Mouse (Mus musculus): Measurements from ENCODE around the gene Hsd17b13. TPM values are rescaled to one million over a fixed set of nuclear protein-coding genes. Genes with fewer than 3 reads are reported as not detected.

The Hsd17b13 gene
- polyA plus RNA-seq, 1 experiment from 2014 or later: 110 TPM

GRCm38 (mm10) chr5:103910748-103911409, 66.3 kb downstream of the Hsd17b13 start, which contains the start of gene Klhl8:
Gene Klhl8, minus strand, starts transcription at chr5:103911259.
- Histone ChIP-seq H3K27me3 (ENCODE audit: control insufficient read depth, insufficient read depth, low read depth, low read length) (peaks cover 4% of the 10 kb centered on the region), H3K36me3 (ENCODE audit: control insufficient read depth, insufficient read depth) (no peaks in the 10 kb centered on the region), H3K9me3 (replicated peaks; ENCODE audit: control insufficient read depth, low read length) (no peaks in the 10 kb centered on the region), H3K4me1 (ENCODE audit: control insufficient read depth, low read depth, low read length) (peaks cover 6% of the 10 kb centered on the region), H3K4me2 (ENCODE audit: low read depth, low read length) (peak within 1 kb of the TSS; percentile 93), H3K27ac (ENCODE audit: low read length) (no peak within 1 kb of the TSS), H3K9ac (ENCODE audit: low read depth, low read length) (peak within 1 kb of the TSS; percentile 72), H3K4me3 (ENCODE audit: low read depth, low read length) (peak within 1 kb of the TSS; percentile 74)
- ATAC-seq (ENCODE audit: low read depth): peak; percentile 99
- under 1% methylated on average over 52 of the region's 86 CpGs for WGBS (ENCODE audit: insufficient replicate concordance)

DNA sequence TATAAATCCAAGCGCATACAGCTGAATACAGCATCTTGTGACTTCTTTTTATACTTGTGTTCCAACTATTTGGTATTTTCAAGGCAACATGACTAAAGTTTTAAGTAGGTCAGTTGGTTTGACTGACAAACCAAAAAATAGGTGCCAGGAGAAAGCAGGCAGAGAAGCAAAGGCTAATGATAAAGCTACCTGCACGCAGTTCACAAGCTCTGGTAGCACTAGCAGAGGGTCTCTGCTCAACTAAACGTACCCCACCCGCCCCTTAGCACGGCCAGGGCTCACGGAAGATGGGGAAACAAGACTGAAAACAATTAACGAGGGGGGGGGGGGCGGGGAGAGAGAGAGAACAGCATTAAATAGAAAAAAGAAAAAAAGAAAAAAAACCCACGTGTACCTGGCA, 67.1 kb downstream of the Hsd17b13 start:
- peaks cover 6% of the 10 kb centered on the region for H3K4me1 ChIP-seq (ENCODE audit: control insufficient read depth, low read depth, low read length)
- no peak overlapping the region for H3K9ac ChIP-seq (ENCODE audit: low read depth, low read length)
- no peaks in the 10 kb centered on the region for H3K36me3 ChIP-seq (ENCODE audit: control insufficient read depth, insufficient read depth)
- no peak overlapping the region for H3K27ac ChIP-seq (ENCODE audit: low read length)
- ATAC-seq (ENCODE audit: low read depth): no peak
- H3K9me3 ChIP-seq (replicated peaks; ENCODE audit: control insufficient read depth, low read length): no peaks in the 10 kb centered on the region
- H3K4me2 ChIP-seq (ENCODE audit: low read depth, low read length): peak overlapping the region; percentile 93
- H3K27me3 ChIP-seq (ENCODE audit: control insufficient read depth, insufficient read depth, low read depth, low read length): peaks cover 4% of the 10 kb centered on the region
- 16% methylated on average over 8 of the region's 9 CpGs for WGBS (ENCODE audit: insufficient replicate concordance)
- peak overlapping the region; percentile 74 for H3K4me3 ChIP-seq (ENCODE audit: low read depth, low read length)

- Histone ChIP-seq H3K4me1 (ENCODE audit: control insufficient read depth, low read depth, low read length) (peaks cover 6% of the 10 kb centered on the region), H3K4me2 (ENCODE audit: low read depth, low read length) (no peak overlapping the region), H3K27ac (ENCODE audit: low read length) (no peak overlapping the region), H3K4me3 (ENCODE audit: low read depth, low read length) (no peak overlapping the region), H3K9ac (ENCODE audit: low read depth, low read length) (no peak overlapping the region), H3K36me3 (ENCODE audit: control insufficient read depth, insufficient read depth) (no peaks in the 10 kb centered on the region), H3K27me3 (ENCODE audit: control insufficient read depth, insufficient read depth, low read depth, low read length) (peaks cover 4% of the 10 kb centered on the region), H3K9me3 (replicated peaks; ENCODE audit: control insufficient read depth, low read length) (no peaks in the 10 kb centered on the region)
- ATAC-seq (ENCODE audit: low read depth): no peak
- 51% methylated on average over 3 of the region's 3 CpGs for WGBS (ENCODE audit: insufficient replicate concordance)
These were observed 67.7 kb downstream of the Hsd17b13 start for GRCm38 (mm10) chr5:103909466-103909865.

DNA sequence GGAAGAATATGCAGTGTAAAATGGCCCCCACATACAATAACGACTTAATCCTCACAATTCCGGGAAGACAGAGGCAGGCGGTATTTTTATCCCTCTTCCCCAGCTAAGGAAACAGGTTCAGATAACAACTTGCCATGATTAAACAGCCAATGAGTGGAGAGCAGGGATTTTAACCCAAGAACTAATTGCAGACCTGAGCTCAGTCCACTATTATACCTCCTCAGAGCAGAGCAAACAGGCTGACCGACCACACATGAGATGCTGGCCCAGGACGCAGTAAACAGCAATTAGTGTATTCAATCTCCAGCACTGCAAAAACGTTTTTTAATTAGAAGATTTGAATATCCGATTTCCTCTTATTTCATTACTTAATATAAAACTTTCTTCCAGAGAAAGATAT, 68.4 kb downstream of the Hsd17b13 start:
- Histone ChIP-seq H3K4me3 (ENCODE audit: low read depth, low read length) (no peak overlapping the region), H3K27ac (ENCODE audit: low read length) (no peak overlapping the region), H3K9ac (ENCODE audit: low read depth, low read length) (no peak overlapping the region), H3K27me3 (ENCODE audit: control insufficient read depth, insufficient read depth, low read depth, low read length) (peaks cover 4% of the 10 kb centered on the region), H3K4me1 (ENCODE audit: control insufficient read depth, low read depth, low read length) (peaks cover 6% of the 10 kb centered on the region), H3K9me3 (replicated peaks; ENCODE audit: control insufficient read depth, low read length) (no peaks in the 10 kb centered on the region), H3K36me3 (ENCODE audit: control insufficient read depth, insufficient read depth) (no peaks in the 10 kb centered on the region), H3K4me2 (ENCODE audit: low read depth, low read length) (no peak overlapping the region)
- WGBS (ENCODE audit: insufficient replicate concordance): 45% methylated on average over 7 of the region's 7 CpGs
- ATAC-seq (ENCODE audit: low read depth): no peak

- Histone ChIP-seq H3K27me3 (ENCODE audit: control insufficient read depth, insufficient read depth, low read depth, low read length) (peaks cover 4% of the 10 kb centered on the region), H3K36me3 (ENCODE audit: control insufficient read depth, insufficient read depth) (no peaks in the 10 kb centered on the region), H3K4me3 (ENCODE audit: low read depth, low read length) (no peak overlapping the region), H3K9ac (ENCODE audit: low read depth, low read length) (no peak overlapping the region), H3K4me2 (ENCODE audit: low read depth, low read length) (no peak overlapping the region), H3K4me1 (ENCODE audit: control insufficient read depth, low read depth, low read length) (peaks cover 6% of the 10 kb centered on the region), H3K27ac (ENCODE audit: low read length) (no peak overlapping the region), H3K9me3 (replicated peaks; ENCODE audit: control insufficient read depth, low read length) (no peaks in the 10 kb centered on the region)
- ATAC-seq (ENCODE audit: low read depth): no peak
- 73% methylated on average over 4 of the region's 4 CpGs for WGBS (ENCODE audit: insufficient replicate concordance)
These were observed 69.4 kb downstream of the Hsd17b13 start for GRCm38 (mm10) chr5:103907844-103908243.

DNA sequence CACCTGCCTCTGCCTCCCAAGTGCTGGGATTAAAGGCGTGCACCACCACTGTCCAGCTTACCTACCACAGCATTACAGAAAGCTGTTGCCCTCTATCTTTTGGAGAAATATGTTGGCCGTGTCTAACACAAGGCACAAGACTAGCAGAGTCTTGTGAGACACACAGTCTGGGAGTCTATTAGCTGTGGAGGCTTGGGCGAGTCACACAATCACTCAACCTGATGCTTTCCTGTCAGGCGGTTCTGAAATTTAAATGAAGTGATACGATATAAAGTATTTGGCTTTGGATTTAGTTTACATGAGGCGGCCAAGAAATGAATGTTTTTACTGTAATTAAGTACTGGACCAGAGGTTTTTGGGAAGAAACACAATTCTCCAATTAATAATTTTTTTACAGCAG, 71.0 kb downstream of the Hsd17b13 start:
- Histone ChIP-seq H3K4me1 (ENCODE audit: control insufficient read depth, low read depth, low read length) (peaks cover 6% of the 10 kb centered on the region), H3K36me3 (ENCODE audit: control insufficient read depth, insufficient read depth) (no peaks in the 10 kb centered on the region), H3K27me3 (ENCODE audit: control insufficient read depth, insufficient read depth, low read depth, low read length) (peaks cover 4% of the 10 kb centered on the region), H3K4me2 (ENCODE audit: low read depth, low read length) (no peak overlapping the region), H3K27ac (ENCODE audit: low read length) (no peak overlapping the region), H3K9me3 (replicated peaks; ENCODE audit: control insufficient read depth, low read length) (no peaks in the 10 kb centered on the region), H3K4me3 (ENCODE audit: low read depth, low read length) (no peak overlapping the region), H3K9ac (ENCODE audit: low read depth, low read length) (no peak overlapping the region)
- WGBS (ENCODE audit: insufficient replicate concordance): 56% methylated on average over 6 of the region's 6 CpGs
- no peak for ATAC-seq (ENCODE audit: low read depth)

Other genes starting within 250 kb of the Hsd17b13 start
- gene Klhl8, start 66.2 kb downstream of the Hsd17b13 start, polyA plus RNA-seq (2015; fragmentation: Nextera tagmentation; extraction: Ambion mirVana): 1.5 and 1.8 TPM in 2 replicates
- 3.2 and 3.6 TPM in 2 replicates for gene Hsd17b11, start 44.5 kb upstream of the Hsd17b13 start, polyA plus RNA-seq (2015; fragmentation: Nextera tagmentation; extraction: Ambion mirVana)
- gene Nudt9, start 68.9 kb upstream of the Hsd17b13 start, polyA plus RNA-seq (2015; fragmentation: Nextera tagmentation; extraction: Ambion mirVana): 62.1 and 67.1 TPM in 2 replicates
- gene Gm17660, start 100.2 kb upstream of the Hsd17b13 start, polyA plus RNA-seq (2015; fragmentation: Nextera tagmentation; extraction: Ambion mirVana): not detected in 2 replicates
- 3.1 and 5.1 TPM in 2 replicates for gene Sparcl1, start 136.3 kb upstream of the Hsd17b13 start, polyA plus RNA-seq (2015; fragmentation: Nextera tagmentation; extraction: Ambion mirVana)
- gene Dspp, start 193.3 kb upstream of the Hsd17b13 start, polyA plus RNA-seq (2015; fragmentation: Nextera tagmentation; extraction: Ambion mirVana): not detected in 2 replicates
- not detected in 2 replicates for gene Dmp1, start 225.2 kb upstream of the Hsd17b13 start, polyA plus RNA-seq (2015; fragmentation: Nextera tagmentation; extraction: Ambion mirVana)

All from liver, embryonic 16.5 days (tissue).